Mouse (Mus musculus): ENCODE results near the gene Fbxo40. TPM values are rescaled to one million over a fixed set of nuclear protein-coding genes. Genes with fewer than 3 reads are reported as not detected.

Fbxo40 gene
- polyA plus RNA-seq, 1 experiment from 2014 or later: not detected

- no peak overlapping the region for H3K4me2 ChIP-seq (replicated peaks)
- 94% methylated on average over 8 of the region's 8 CpGs for WGBS
- H3K27me3 ChIP-seq: no peaks in the 10 kb centered on the region
- H3K4me3 ChIP-seq: no peak overlapping the region
- H3K9me3 ChIP-seq: no peaks in the 10 kb centered on the region
- H3K27ac ChIP-seq (replicated peaks): no peak overlapping the region
- no peaks in the 10 kb centered on the region for H3K4me1 ChIP-seq
- H3K36me3 ChIP-seq: peaks cover 75% of the 10 kb centered on the region
- ATAC-seq (replicated peaks): no peak
- H3K9ac ChIP-seq (replicated peaks): no peak overlapping the region
Measured at GRCm38 (mm10) chr16:36928106-36928500, 62.2 kb downstream of the Fbxo40 start.

- no peak overlapping the region for H3K4me2 ChIP-seq (replicated peaks)
- no peak for ATAC-seq (replicated peaks)
- 92% methylated on average over 10 of the region's 10 CpGs for WGBS
- H3K9me3 ChIP-seq: no peaks in the 10 kb centered on the region
- no peak overlapping the region for H3K27ac ChIP-seq (replicated peaks)
- H3K27me3 ChIP-seq: no peaks in the 10 kb centered on the region
- H3K36me3 ChIP-seq: peaks cover 71% of the 10 kb centered on the region
- H3K9ac ChIP-seq (replicated peaks): no peak overlapping the region
- no peaks in the 10 kb centered on the region for H3K4me1 ChIP-seq
- no peak overlapping the region for H3K4me3 ChIP-seq
Measured at GRCm38 (mm10) chr16:36927495-36928105, 62.7 kb downstream of the Fbxo40 start.

- Histone ChIP-seq H3K9ac (replicated peaks) (no peak overlapping the region), H3K27me3 (no peaks in the 10 kb centered on the region), H3K27ac (replicated peaks) (no peak overlapping the region), H3K9me3 (no peaks in the 10 kb centered on the region), H3K36me3 (peaks cover 63% of the 10 kb centered on the region), H3K4me3 (no peak overlapping the region), H3K4me1 (no peaks in the 10 kb centered on the region), H3K4me2 (replicated peaks) (no peak overlapping the region)
- WGBS: 92% methylated on average over 10 of the region's 10 CpGs
- no peak for ATAC-seq (replicated peaks)
Measured at GRCm38 (mm10) chr16:36926514-36927447, 63.5 kb downstream of the Fbxo40 start.

- Histone ChIP-seq H3K4me1 (no peaks in the 10 kb centered on the region), H3K4me2 (replicated peaks) (no peak overlapping the region), H3K36me3 (peaks cover 68% of the 10 kb centered on the region), H3K27me3 (no peaks in the 10 kb centered on the region), H3K27ac (replicated peaks) (no peak overlapping the region), H3K9ac (replicated peaks) (no peak overlapping the region), H3K9me3 (no peaks in the 10 kb centered on the region), H3K4me3 (no peak overlapping the region)
- ATAC-seq (replicated peaks): no peak
- 84% methylated on average over 6 of the region's 6 CpGs for WGBS
Measured at GRCm38 (mm10) chr16:36925797-36926196, 64.5 kb downstream of the Fbxo40 start.

GRCm38 (mm10) chr16:36925351-36925750 is 64.9 kb downstream of the Fbxo40 start:
- Histone ChIP-seq H3K4me3 (no peak overlapping the region), H3K27ac (replicated peaks) (no peak overlapping the region), H3K4me1 (no peaks in the 10 kb centered on the region), H3K9ac (replicated peaks) (no peak overlapping the region), H3K9me3 (no peaks in the 10 kb centered on the region), H3K36me3 (peaks cover 67% of the 10 kb centered on the region), H3K4me2 (replicated peaks) (no peak overlapping the region), H3K27me3 (no peaks in the 10 kb centered on the region)
- 93% methylated on average over 6 of the region's 6 CpGs for WGBS
- ATAC-seq (replicated peaks): no peak

- Histone ChIP-seq H3K4me2 (replicated peaks) (no peak overlapping the region), H3K4me1 (no peaks in the 10 kb centered on the region), H3K9me3 (no peaks in the 10 kb centered on the region), H3K4me3 (no peak overlapping the region), H3K9ac (replicated peaks) (no peak overlapping the region), H3K27me3 (no peaks in the 10 kb centered on the region), H3K36me3 (peaks cover 62% of the 10 kb centered on the region), H3K27ac (replicated peaks) (no peak overlapping the region)
- 95% methylated on average over 8 of the region's 8 CpGs for WGBS
- ATAC-seq (replicated peaks): no peak
Measured at GRCm38 (mm10) chr16:36924312-36924711, 66.0 kb downstream of the Fbxo40 start.

GRCm38 (mm10) chr16:36921980-36922379 is 68.3 kb downstream of the Fbxo40 start:
- Histone ChIP-seq H3K36me3 (peaks cover 59% of the 10 kb centered on the region), H3K9ac (replicated peaks) (no peak overlapping the region), H3K27ac (replicated peaks) (no peak overlapping the region), H3K4me1 (no peaks in the 10 kb centered on the region), H3K4me3 (no peak overlapping the region), H3K4me2 (replicated peaks) (no peak overlapping the region), H3K27me3 (no peaks in the 10 kb centered on the region), H3K9me3 (no peaks in the 10 kb centered on the region)
- 87% methylated on average over 6 of the region's 6 CpGs for WGBS
- no peak for ATAC-seq (replicated peaks)

GRCm38 (mm10) chr16:36921067-36921613 is 69.1 kb downstream of the Fbxo40 start:
- H3K9me3 ChIP-seq: no peaks in the 10 kb centered on the region
- no peak overlapping the region for H3K27ac ChIP-seq (replicated peaks)
- H3K4me2 ChIP-seq (replicated peaks): no peak overlapping the region
- no peak for ATAC-seq (replicated peaks)
- H3K9ac ChIP-seq (replicated peaks): no peak overlapping the region
- 93% methylated on average over 8 of the region's 8 CpGs for WGBS
- H3K27me3 ChIP-seq: no peaks in the 10 kb centered on the region
- no peak overlapping the region for H3K4me3 ChIP-seq
- peaks cover 57% of the 10 kb centered on the region for H3K36me3 ChIP-seq
- H3K4me1 ChIP-seq: no peaks in the 10 kb centered on the region

GRCm38 (mm10) chr16:36920410-36920809 is 69.9 kb downstream of the Fbxo40 start:
- Histone ChIP-seq H3K9me3 (no peaks in the 10 kb centered on the region), H3K36me3 (peaks cover 57% of the 10 kb centered on the region)

GRCm38 (mm10) chr16:36918505-36918904 is 71.8 kb downstream of the Fbxo40 start:
- Histone ChIP-seq H3K4me3 (no peak overlapping the region), H3K27ac (replicated peaks) (no peak overlapping the region), H3K9me3 (no peaks in the 10 kb centered on the region), H3K9ac (replicated peaks) (no peak overlapping the region), H3K27me3 (no peaks in the 10 kb centered on the region), H3K4me1 (no peaks in the 10 kb centered on the region), H3K36me3 (peaks cover 66% of the 10 kb centered on the region), H3K4me2 (replicated peaks) (no peak overlapping the region)
- WGBS: 93% methylated on average over 10 of the region's 10 CpGs
- ATAC-seq (replicated peaks): no peak

More at GRCm38 (mm10) chr16:36920410-36920809, 69.9 kb downstream of the Fbxo40 start:
- 83% methylated on average over 3 of the region's 3 CpGs for WGBS
- H3K27ac ChIP-seq (replicated peaks): no peak overlapping the region
- no peak overlapping the region for H3K9ac ChIP-seq (replicated peaks)
- no peak overlapping the region for H3K4me2 ChIP-seq (replicated peaks)
- H3K4me1 ChIP-seq: no peaks in the 10 kb centered on the region
- no peak for ATAC-seq (replicated peaks)
- H3K4me3 ChIP-seq: no peak overlapping the region
- no peaks in the 10 kb centered on the region for H3K27me3 ChIP-seq

- no peak overlapping the region for H3K27ac ChIP-seq (replicated peaks)
- H3K27me3 ChIP-seq: no peaks in the 10 kb centered on the region
- peaks cover 84% of the 10 kb centered on the region for H3K36me3 ChIP-seq
- H3K4me3 ChIP-seq: no peak overlapping the region
- 87% methylated on average over 5 of the region's 5 CpGs for WGBS
- no peak overlapping the region for H3K4me2 ChIP-seq (replicated peaks)
- no peaks in the 10 kb centered on the region for H3K4me1 ChIP-seq
- no peak for ATAC-seq (replicated peaks)
- no peak overlapping the region for H3K9ac ChIP-seq (replicated peaks)
- no peaks in the 10 kb centered on the region for H3K9me3 ChIP-seq
Measured at GRCm38 (mm10) chr16:36914195-36914594, 76.1 kb downstream of the Fbxo40 start.

Measured in forebrain, embryonic 15.5 days (tissue).